Mouse (Mus musculus): ENCODE data around the gene Hmgcl.

Gene Hmgcl

GRCm38 (mm10) chr4:136006821-136007220, 60.6 kb downstream of the Hmgcl start:
- no peak for DNase-seq (ENCODE audit: low read depth, low spot score)
- no peaks in the 10 kb centered on the region for H3K27me3 ChIP-seq (ENCODE audit: control insufficient read depth, insufficient read depth, low read length, poor library complexity, severe bottlenecking)
- H3K36me3 ChIP-seq (ENCODE audit: control insufficient read depth, insufficient read depth, low read length, poor library complexity, severe bottlenecking) = peaks cover 37% of the 10 kb centered on the region

GRCm38 (mm10) chr4:136008782-136009447, 62.7 kb downstream of the Hmgcl start:
- peaks cover 46% of the 10 kb centered on the region for H3K36me3 ChIP-seq (ENCODE audit: control insufficient read depth, insufficient read depth, low read length, poor library complexity, severe bottlenecking)
- no peaks in the 10 kb centered on the region for H3K27me3 ChIP-seq (ENCODE audit: control insufficient read depth, insufficient read depth, low read length, poor library complexity, severe bottlenecking)
- DNase-seq (ENCODE audit: low read depth, low spot score) = no peak

GRCm38 (mm10) chr4:136010586-136010985, 64.3 kb downstream of the Hmgcl start:
- Histone ChIP-seq H3K27me3 (ENCODE audit: control insufficient read depth, insufficient read depth, low read length, poor library complexity, severe bottlenecking) (no peaks in the 10 kb centered on the region), H3K36me3 (ENCODE audit: control insufficient read depth, insufficient read depth, low read length, poor library complexity, severe bottlenecking) (peaks cover 41% of the 10 kb centered on the region)
- DNase-seq (ENCODE audit: low read depth, low spot score) = no peak

All from splenic B cell, adult 2 months (primary cell).